Mouse (Mus musculus) bone marrow, adult 2 months (tissue): Measurements from ENCODE around the gene Col8a2.

ENCODE experiments used
- CTCF ChIP-seq: fragments of 200-500 bp; IDR thresholded peaks from 2 replicates; pipeline ENCODE4 v1.5.1; 2011; ENCODE audit warnings: low read length, control low read depth; ENCODE audit not compliant: control insufficient read depth, insufficient read depth
- POLR2A ChIP-seq: fragments of 200-500 bp; IDR thresholded peaks from 2 replicates; pipeline ENCODE4 v1.6.1; 2011; ENCODE audit warnings: low read depth, mild to moderate bottlenecking, control low read depth, low read length, borderline replicate concordance; ENCODE audit not compliant: control insufficient read depth

- TF ChIP-seq CTCF (no peak), POLR2A (no peak)
Measured at GRCm38 (mm10) chr4:126269292-126269691, 17.3 kb upstream of the Col8a2 start.
